Mouse (Mus musculus) lung, embryonic 15.5 days (tissue): ENCODE measurements at regions not wholly inside any gene's neighbourhood (a gene's known extent, or its start where the extent isn't known, plus 50 kb on each side); places are given as distances from the start of the nearest gene placed in this dataset.

Source experiments
- ATAC-seq: fragments of 200-750 bp; cut with Nextera tagmentation; 2 replicates; pipeline ENCODE4 v1.8.0; 2017; ENCODE audit warnings: moderate number of reproducible peaks, borderline replicate concordance; ENCODE audit not compliant: low FRiP score, low TSS enrichment; ENCODE audit errors: extremely low read depth
- H3K27ac ChIP-seq: fragments of 300-500 bp; sonication (generic); 2 replicates; pipeline ENCODE4 v1.5.1; 2015; ENCODE audit warnings: moderate library complexity, mild to moderate bottlenecking, inconsistent platforms
- H3K27me3 ChIP-seq: fragments of 300-500 bp; sonication (generic); 2 replicates; pipeline ENCODE4 v1.6.1; 2015; ENCODE audit warnings: inconsistent platforms
- H3K36me3 ChIP-seq: fragments of 300-500 bp; sonication (generic); 2 replicates; pipeline ENCODE4 v1.6.1; 2015; ENCODE audit warnings: inconsistent platforms
- H3K4me1 ChIP-seq: fragments of 300-500 bp; sonication (generic); 2 replicates; pipeline ENCODE4 v1.6.1; 2015; ENCODE audit warnings: inconsistent platforms
- H3K4me2 ChIP-seq: fragments of 300-500 bp; sonication (generic); 2 replicates; pipeline ENCODE4 v1.6.1; 2015; ENCODE audit warnings: inconsistent platforms, mild to moderate bottlenecking, moderate library complexity
- H3K4me3 ChIP-seq: fragments of 300-500 bp; sonication (generic); 2 replicates; pipeline ENCODE4 v1.5.1; 2015; ENCODE audit warnings: mild to moderate bottlenecking, inconsistent platforms
- H3K9ac ChIP-seq: fragments of 300-500 bp; sonication (generic); 2 replicates; pipeline ENCODE4 v1.6.1; 2015; ENCODE audit warnings: inconsistent platforms
- H3K9me3 ChIP-seq: fragments of 300-500 bp; sonication (generic); 2 replicates; pipeline ENCODE4 v1.6.1; 2016; ENCODE audit warnings: inconsistent platforms
- WGBS: fragments of 180-500 bp; shearing (Covaris S2); methylation state at CpG from one replicate; pipeline ENCODE4 v1.1.7; 2015; 5-methylcytosine and 5-hydroxymethylcytosine counted together

DNA sequence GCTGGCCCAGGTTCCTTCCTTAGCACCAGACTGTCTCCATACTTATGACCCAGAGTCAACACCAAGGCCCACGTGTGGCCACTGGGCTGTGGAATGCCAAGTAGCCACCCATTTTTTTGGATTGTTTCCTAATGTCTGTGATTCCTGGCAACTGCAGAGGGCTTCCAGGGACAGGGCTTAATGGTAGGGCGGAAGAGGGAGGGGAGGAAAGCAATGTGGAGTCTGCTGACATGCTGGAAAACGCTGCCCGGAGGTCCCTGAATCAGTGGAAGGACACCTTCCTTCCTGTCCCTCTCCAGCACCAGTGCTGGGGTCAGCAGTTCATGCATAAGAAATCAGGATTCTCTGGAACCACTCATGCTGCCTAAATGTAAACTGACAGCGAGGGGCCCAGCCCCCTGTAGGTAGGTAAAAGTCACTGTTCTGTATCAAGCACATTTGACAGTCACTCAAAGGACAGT, 90.8 kb downstream of the Iyd start:
- Histone ChIP-seq H3K4me2 (no peak overlapping the region), H3K9me3 (no peaks in the 10 kb centered on the region), H3K9ac (no peak overlapping the region), H3K4me1 (peaks cover 9% of the 10 kb centered on the region), H3K27me3 (no peaks in the 10 kb centered on the region), H3K4me3 (no peak overlapping the region), H3K27ac (peak overlapping the region; percentile 58), H3K36me3 (no peaks in the 10 kb centered on the region)
- no peak for ATAC-seq
- WGBS = 19% methylated on average over 5 of the region's 5 CpGs

DNA sequence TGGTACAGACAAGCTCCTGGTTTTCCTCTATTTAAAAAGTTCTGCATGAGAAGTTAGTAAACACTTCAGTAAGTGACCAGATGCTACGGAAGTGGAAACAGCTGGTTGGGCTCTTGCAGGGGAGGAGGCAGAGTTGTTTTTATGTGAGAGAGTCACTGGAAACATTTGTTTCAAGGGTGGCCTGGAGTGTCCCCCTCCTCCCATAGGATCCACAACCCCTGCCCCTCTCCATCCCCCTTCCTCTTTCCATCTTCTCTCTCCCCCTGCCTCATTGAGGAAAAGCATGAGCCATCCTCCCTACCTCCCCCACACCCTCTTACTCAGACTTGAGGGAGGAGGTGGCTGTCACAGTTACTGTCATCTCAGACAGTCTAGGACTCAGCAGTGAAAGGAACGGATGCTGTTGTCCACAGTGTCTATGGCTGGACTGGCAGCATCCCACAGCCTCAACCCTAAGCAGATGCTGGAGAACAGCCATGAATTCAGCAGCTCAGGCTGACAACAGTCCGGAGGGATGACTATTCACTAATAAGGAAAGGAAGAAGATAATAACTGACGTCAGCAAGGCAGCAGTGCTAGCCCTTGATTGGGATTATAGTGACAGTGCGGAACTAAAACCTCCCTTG, 93.9 kb downstream of the Iyd start:
- Histone ChIP-seq H3K9me3 (no peaks in the 10 kb centered on the region), H3K4me3 (no peak overlapping the region), H3K9ac (no peak overlapping the region), H3K27me3 (no peaks in the 10 kb centered on the region), H3K36me3 (no peaks in the 10 kb centered on the region), H3K27ac (peak overlapping the region; percentile 86), H3K4me1 (peaks cover 9% of the 10 kb centered on the region), H3K4me2 (no peak overlapping the region)
- WGBS = 24% methylated on average over 5 of the region's 5 CpGs
- peak; percentile 91 for ATAC-seq

DNA sequence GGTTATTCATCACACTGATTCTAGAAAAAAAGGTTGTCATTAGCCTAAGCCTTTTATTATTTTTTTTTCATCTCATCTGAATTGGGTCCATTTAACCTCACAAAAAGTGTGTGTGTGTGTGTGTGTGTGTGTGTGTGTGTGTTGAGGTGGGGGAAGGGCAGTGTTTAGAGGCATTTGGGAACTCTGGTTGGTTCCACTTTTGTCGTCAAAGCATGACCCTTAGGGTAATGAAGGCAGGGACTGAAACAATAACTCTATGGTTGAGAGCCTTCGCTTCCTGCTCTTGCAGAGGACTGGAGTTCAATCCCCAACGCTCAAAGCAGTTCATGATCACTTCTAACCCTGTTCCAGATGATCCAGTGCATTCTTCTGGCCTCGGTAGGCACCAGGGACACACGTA, 96.1 kb upstream of the Plekhg1 start:
- WGBS = 81% methylated on average over 5 of the region's 5 CpGs
- no peaks in the 10 kb centered on the region for H3K27me3 ChIP-seq

DNA sequence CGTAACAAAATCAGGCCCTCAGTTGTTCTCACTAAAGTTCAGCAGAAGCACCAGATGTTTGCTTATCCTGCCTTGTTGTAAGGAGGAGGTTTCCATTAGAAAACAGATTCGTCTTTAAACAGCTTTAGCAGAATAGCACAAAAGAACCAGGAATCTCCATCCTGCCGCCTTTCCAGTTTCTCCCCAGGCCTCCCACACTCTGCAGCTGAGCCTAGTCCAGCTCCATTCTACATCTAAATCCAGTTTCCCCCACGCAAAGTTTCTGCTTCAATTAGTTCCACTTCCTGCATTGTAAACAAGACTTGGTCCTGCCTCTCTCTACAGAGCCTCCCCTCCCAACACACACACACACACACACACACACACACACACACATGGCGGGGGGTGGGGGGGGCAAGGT, 95.1 kb upstream of the Plekhg1 start:
- ATAC-seq = no peak
- no peak overlapping the region for H3K4me3 ChIP-seq
- H3K36me3 ChIP-seq = no peaks in the 10 kb centered on the region
- no peak overlapping the region for H3K9ac ChIP-seq
- H3K9me3 ChIP-seq = no peaks in the 10 kb centered on the region
- H3K27ac ChIP-seq = peak overlapping the region; percentile 51
- 0 out of 2 replicates have a peak, but pooled peaks cover 5% of the 10 kb centered on the region for H3K4me1 ChIP-seq
- WGBS = 50% methylated on average over 5 of the region's 5 CpGs
- no peaks in the 10 kb centered on the region for H3K27me3 ChIP-seq
- H3K4me2 ChIP-seq = no peak overlapping the region

More for the DNA sequence above, 96.1 kb upstream of the Plekhg1 start:
- Histone ChIP-seq H3K9ac (no peak overlapping the region), H3K4me2 (no peak overlapping the region), H3K36me3 (no peaks in the 10 kb centered on the region), H3K27ac (no peak overlapping the region), H3K9me3 (no peaks in the 10 kb centered on the region), H3K4me3 (no peak overlapping the region), H3K4me1 (0 out of 2 replicates have a peak, but pooled peaks cover 5% of the 10 kb centered on the region)
- ATAC-seq = no peak

DNA sequence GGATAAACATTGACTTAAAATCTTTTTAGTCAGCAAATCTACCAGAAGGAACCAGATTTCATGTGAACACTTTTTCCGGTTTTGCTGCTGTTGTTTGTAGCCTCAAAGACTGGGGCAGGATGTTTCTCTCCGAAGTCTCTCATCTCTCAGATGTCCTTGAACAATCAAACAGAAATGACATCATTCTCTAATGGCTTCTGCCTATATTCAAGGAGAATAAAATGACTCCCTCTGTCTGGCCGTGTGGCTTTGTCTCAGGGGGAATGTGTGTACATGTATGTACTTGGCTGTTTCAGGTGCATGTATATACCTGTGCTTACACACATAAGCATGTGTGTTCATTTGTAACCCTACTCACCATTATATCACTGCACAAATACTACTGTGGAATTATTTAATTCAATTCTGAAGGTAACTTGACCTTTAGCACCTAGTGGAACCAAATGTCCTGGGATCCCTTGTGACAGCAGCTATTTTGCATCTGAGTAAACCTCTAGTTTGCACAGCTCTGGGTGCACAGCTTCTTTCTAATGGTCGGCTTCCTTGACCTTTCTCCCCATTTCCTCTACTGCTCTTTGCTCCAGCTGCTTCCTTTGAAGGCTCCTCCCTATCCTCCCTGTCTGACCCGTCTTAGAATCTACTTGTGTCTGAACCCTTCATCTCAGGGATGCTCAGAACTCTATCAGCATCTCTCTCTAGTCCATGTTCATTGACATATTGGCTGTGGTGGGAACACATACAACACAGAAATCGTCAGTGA, 93.8 kb upstream of the Plekhg1 start:
- Histone ChIP-seq H3K27me3 (no peaks in the 10 kb centered on the region), H3K27ac (peak overlapping the region; percentile 51; the same call in 1 of the 2 replicates), H3K9me3 (no peaks in the 10 kb centered on the region), H3K4me3 (no peak overlapping the region), H3K9ac (no peak overlapping the region), H3K4me2 (no peak overlapping the region), H3K36me3 (no peaks in the 10 kb centered on the region), H3K4me1 (0 out of 2 replicates have a peak, but pooled peaks cover 5% of the 10 kb centered on the region)
- 50% methylated on average over 6 of the region's 6 CpGs for WGBS
- ATAC-seq = no peak

DNA sequence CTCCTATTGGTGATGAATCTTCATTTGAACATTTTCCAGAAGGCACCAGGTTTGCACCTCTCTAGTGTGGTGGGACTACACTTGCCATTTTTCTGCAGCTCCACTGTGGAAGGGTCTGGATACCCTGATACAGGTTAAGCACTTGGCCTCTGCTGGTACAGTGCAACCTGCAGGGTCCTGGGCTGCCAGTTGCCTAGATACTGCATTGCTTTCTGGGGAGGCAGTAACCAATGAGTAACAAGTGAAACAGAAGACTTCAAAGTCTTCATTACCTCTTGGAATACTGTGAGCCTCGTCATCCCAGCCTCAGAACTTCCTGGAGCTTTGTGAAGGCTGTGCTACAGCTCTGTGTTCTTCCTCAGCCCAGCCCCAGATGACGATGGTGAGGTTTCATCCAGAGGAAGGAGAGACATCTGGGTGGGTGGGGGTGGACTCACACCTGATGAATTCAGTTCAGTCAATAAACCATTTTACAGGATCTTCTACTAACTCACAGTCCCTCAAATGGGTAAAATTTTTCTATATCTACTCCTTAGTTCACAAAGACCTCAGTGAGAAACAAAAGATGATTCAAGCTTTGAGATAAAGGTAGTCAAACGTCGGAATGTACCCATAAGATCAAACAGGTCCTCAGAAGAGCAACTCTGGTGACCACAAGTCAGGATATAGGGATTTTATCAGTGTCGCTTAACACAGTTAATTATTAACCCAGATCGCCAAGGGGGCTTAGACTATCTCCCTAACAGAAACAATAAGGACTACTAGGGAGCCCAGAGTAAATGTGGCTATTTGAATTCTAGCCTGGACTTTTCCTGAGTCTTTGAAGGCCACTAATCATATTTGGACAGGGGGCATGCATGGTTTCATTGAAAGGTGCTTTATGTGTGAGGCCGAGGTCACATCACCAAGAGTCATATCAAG, 92.1 kb upstream of the Plekhg1 start:
- Histone ChIP-seq H3K4me1 (0 out of 2 replicates have a peak, but pooled peaks cover 5% of the 10 kb centered on the region), H3K4me3 (no peak overlapping the region), H3K27ac (no peak overlapping the region), H3K27me3 (no peaks in the 10 kb centered on the region), H3K9ac (no peak overlapping the region), H3K36me3 (no peaks in the 10 kb centered on the region), H3K9me3 (no peaks in the 10 kb centered on the region), H3K4me2 (no peak overlapping the region)
- 41% methylated on average over 7 of the region's 7 CpGs for WGBS
- no peak for ATAC-seq

DNA sequence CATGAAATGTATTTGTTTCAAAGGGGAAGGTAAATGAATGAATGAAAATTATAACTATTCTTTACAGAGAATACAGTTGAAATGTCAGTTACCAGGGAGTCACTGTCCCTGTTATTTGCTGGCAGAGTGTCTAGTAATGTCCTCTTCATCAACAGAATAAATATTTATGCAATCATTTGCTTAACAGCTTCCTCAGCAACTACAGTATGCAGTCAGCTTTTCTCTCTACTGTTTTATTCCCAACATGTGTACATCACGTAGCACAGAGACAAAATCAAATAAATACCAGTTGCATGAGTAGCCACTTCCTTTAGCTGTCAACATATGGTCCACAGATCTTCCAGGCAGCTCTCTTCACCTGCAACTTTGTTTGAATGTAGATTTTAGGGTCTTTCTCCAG, 90.2 kb upstream of the Plekhg1 start:
- peak; percentile 62; the same call in 1 of the 2 replicates for ATAC-seq
- WGBS = 25% methylated on average over 1 of the region's 1 CpGs
- Histone ChIP-seq H3K9me3 (no peaks in the 10 kb centered on the region), H3K4me3 (no peak overlapping the region), H3K9ac (no peak overlapping the region), H3K36me3 (no peaks in the 10 kb centered on the region), H3K4me2 (no peak overlapping the region), H3K27ac (no peak overlapping the region), H3K27me3 (no peaks in the 10 kb centered on the region), H3K4me1 (0 out of 2 replicates have a peak, but pooled peaks cover 5% of the 10 kb centered on the region)

DNA sequence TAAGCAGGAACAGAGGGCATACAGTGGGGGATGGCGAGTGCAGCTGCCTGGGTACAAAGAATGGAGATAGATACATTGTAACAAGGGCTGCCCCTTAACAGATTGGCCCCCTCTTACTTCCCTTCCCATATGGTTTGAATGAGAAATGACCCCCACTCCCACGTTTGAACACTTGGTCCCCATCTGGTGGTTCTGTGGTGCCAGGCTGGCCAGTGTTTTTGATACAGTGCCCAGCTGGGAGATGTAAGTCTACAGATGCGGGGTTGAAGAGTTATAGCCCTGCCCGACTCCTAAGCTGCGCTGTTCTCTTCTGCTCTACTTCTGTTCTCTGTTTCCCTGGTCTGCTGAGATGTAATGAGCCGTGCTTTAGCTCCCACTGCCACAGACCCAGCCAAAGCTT, 89.6 kb upstream of the Plekhg1 start:
- H3K4me3 ChIP-seq = no peak overlapping the region
- no peaks in the 10 kb centered on the region for H3K9me3 ChIP-seq
- no peak for ATAC-seq
- 73% methylated on average over 6 of the region's 6 CpGs for WGBS
- H3K4me1 ChIP-seq = 0 out of 2 replicates have a peak, but pooled peaks cover 4% of the 10 kb centered on the region
- H3K9ac ChIP-seq = no peak overlapping the region
- no peaks in the 10 kb centered on the region for H3K36me3 ChIP-seq
- no peak overlapping the region for H3K27ac ChIP-seq
- H3K4me2 ChIP-seq = no peak overlapping the region
- no peaks in the 10 kb centered on the region for H3K27me3 ChIP-seq

DNA sequence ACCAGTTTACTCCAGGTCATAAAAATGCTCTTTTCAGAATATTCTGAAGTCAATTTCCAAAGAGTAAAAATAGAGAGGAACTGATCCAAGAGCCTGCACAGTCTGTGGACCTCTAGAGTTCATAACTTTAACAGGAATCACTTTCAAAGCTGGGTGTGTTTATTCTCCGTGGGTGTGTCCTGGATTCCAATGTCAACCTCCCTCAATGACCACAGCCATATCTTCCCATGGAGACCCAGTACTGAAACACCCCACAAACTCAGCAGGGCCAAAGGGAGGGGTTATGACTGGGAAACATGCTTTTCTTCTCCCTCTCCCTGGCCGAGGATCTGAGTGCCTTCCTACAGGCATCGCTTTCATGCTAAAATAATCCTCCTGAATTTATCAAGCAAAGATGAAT, 87.6 kb upstream of the Plekhg1 start:
- no peak for ATAC-seq
- H3K27ac ChIP-seq = no peak overlapping the region
- no peaks in the 10 kb centered on the region for H3K4me1 ChIP-seq
- WGBS = 57% methylated on average over 3 of the region's 3 CpGs
- no peak overlapping the region for H3K4me3 ChIP-seq
- H3K9me3 ChIP-seq = no peaks in the 10 kb centered on the region
- H3K27me3 ChIP-seq = no peaks in the 10 kb centered on the region
- H3K4me2 ChIP-seq = no peak overlapping the region
- H3K9ac ChIP-seq = no peak overlapping the region
- H3K36me3 ChIP-seq = no peaks in the 10 kb centered on the region

DNA sequence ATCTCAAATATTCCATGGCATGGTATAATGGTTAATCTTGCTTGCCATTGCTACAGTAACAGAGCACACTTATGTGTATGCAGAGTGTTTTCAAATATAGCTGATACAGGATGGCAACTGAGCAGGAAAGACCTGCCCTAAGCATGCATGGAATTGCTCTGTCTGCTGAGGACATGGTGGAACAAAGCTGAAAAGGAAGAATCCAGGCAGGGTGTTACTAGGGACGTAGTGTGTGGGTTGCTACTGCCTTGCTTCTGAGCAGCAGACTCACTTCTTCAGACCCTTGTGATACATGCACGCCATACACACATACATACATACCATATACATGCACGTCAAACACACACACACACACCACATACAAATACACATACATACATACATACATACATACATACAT, 84.1 kb upstream of the Plekhg1 start:
- no peak for ATAC-seq
- no peak overlapping the region for H3K27ac ChIP-seq
- H3K36me3 ChIP-seq = no peaks in the 10 kb centered on the region
- WGBS = 77% methylated on average over 3 of the region's 3 CpGs
- H3K4me3 ChIP-seq = no peak overlapping the region
- H3K9ac ChIP-seq = no peak overlapping the region
- no peaks in the 10 kb centered on the region for H3K9me3 ChIP-seq
- H3K27me3 ChIP-seq = no peaks in the 10 kb centered on the region
- no peak overlapping the region for H3K4me2 ChIP-seq
- no peaks in the 10 kb centered on the region for H3K4me1 ChIP-seq

DNA sequence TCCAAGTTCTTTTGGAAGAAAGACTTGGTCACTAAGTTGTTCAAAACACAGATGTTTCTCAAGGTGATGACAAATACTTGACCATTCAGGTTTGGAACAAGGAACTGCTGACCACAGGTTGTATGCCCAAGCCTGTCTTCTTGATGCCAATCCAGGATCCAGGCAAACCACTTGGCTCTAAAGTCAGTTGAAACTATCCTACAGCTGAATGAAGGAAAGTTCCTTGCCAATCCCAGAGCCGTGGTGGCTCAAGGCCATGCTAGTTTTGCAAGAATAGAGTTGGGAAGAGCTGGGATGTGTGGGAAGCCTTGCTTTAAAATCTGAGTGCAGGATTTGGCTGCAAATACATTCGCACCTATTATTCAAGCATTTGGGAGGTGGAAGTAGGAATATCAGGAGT, 78.0 kb upstream of the Plekhg1 start:
- H3K4me1 ChIP-seq = no peaks in the 10 kb centered on the region
- H3K9me3 ChIP-seq = no peaks in the 10 kb centered on the region
- H3K27ac ChIP-seq = no peak overlapping the region
- no peak for ATAC-seq
- 85% methylated on average over 2 of the region's 2 CpGs for WGBS
- H3K27me3 ChIP-seq = no peaks in the 10 kb centered on the region
- H3K4me3 ChIP-seq = no peak overlapping the region
- H3K9ac ChIP-seq = no peak overlapping the region
- H3K36me3 ChIP-seq = no peaks in the 10 kb centered on the region
- H3K4me2 ChIP-seq = no peak overlapping the region
